Mouse (Mus musculus) ES-Bruce4 (cell line): ENCODE measurements around the gene Ccdc63.

ENCODE experiments used
- CTCF ChIP-seq: IDR thresholded peaks from one replicate; pipeline ENCODE4 v1.8.1; 2011; ENCODE audit warnings: low read depth, low read length
- POLR2A ChIP-seq: IDR thresholded peaks from one replicate; pipeline ENCODE4 v1.8.1; 2011; ENCODE audit warnings: low read length; ENCODE audit not compliant: insufficient read depth

DNA sequence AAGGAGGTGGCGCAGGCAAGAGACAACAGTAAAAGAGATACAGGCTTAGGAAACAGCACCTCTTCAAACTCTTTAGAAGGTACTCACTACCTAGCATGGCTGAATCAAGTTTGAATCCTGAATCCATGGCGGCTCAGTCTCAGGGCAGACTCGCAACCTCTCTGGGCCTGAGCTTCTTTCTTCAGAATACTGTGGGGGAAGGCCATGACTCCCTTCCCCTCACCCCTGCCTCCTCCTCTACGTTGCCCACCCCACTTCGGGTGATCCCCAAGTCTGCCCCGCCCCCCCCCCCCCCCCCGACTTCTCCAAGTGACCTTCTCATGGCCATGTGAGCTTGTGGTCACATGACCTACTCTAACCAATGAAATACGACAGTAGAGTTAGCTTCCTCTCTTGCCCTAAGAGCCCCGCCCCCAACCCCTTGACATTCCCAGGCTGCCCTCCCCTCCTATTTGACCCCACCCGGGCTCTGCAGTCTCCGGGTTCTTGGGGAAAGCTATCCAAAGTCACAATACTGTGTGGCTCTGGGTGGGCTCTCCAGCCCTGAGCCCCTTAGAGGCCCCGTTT is 79.8 kb downstream of the Ccdc63 start:
- TF ChIP-seq CTCF (no peak), POLR2A (no peak)
